Comparison of ENCODE assay signal across 8 mouse cellular contexts in the genomic region with DNA sequence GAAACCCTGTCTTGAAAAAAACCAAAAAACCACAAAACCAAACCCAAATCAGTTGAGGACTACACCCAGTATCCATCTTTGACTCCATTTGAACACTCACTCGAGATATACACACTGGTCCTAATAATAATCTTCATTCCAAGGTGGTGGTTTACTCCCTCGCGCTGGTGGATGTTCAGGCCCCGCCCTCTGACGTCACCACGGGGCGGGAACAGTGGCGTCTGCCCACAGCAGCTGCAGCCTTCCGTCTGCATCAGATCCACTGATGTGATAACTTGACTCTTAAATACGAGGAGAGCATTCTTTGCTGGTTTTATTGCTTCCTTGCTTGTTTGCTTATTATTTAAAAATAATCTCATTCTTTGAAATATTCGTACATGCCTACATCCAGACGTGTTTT. TPM values are rescaled to one million over a fixed set of nuclear protein-coding genes. Genes with fewer than 3 reads are reported as not detected.
A peak's percentile ranks its signal among the peaks of the same experiment; 100 is the strongest.
DNase-seq lines count a peak whose midpoint lies in the region; ATAC-seq and TF ChIP-seq lines count a peak whose summit lies in the region.

No protein-coding gene starts in this region.

- TF ChIP-seq POLR2A in brain, embryonic 14.5 days (IDR thresholded peaks at IDR 0.05; ENCODE audit: borderline replicate concordance, extremely low read depth, insufficient read depth, insufficient read length, poor library complexity, severe bottlenecking) = no peak
- no peak for TF ChIP-seq POLR2A in myocyte (IDR thresholded peaks at IDR 0.05; ENCODE audit: insufficient read length, low read depth)

- H3K36me3 ChIP-seq in hindbrain, embryonic 15.5 days = no peaks in the 10 kb centered on the region
- no peaks in the 10 kb centered on the region for H3K36me3 ChIP-seq in liver, embryonic 13.5 days
- no peaks in the 10 kb centered on the region for H3K36me3 ChIP-seq in myocyte (ENCODE audit: control insufficient read depth, insufficient read depth)
- H3K36me3 ChIP-seq in stomach, postnatal 0 days (ENCODE audit: control insufficient read depth, insufficient read depth, low read length) = no peaks in the 10 kb centered on the region

- no peaks in the 10 kb centered on the region for H3K9me3 ChIP-seq in hindbrain, embryonic 15.5 days
- no peaks in the 10 kb centered on the region for H3K9me3 ChIP-seq in liver, embryonic 13.5 days (replicated peaks)
- no peaks in the 10 kb centered on the region for H3K9me3 ChIP-seq in stomach, postnatal 0 days (ENCODE audit: control insufficient read depth, low read length)

- H3ac ChIP-seq in myocyte (ENCODE audit: control insufficient read depth, insufficient read length) = no peak overlapping the region

- peaks cover 6% of the 10 kb centered on the region; the same call in 1 of the 2 replicates for H3K4me1 ChIP-seq in hindbrain, embryonic 15.5 days (replicated peaks)
- H3K4me1 ChIP-seq in liver, embryonic 13.5 days (replicated peaks) = peaks cover 12% of the 10 kb centered on the region
- 0 out of 2 replicates have a peak, but pooled peaks cover 3% of the 10 kb centered on the region for H3K4me1 ChIP-seq in stomach, postnatal 0 days (replicated peaks; ENCODE audit: control insufficient read depth, insufficient read depth)

- TF ChIP-seq CTCF in brain, embryonic 14.5 days (IDR thresholded peaks at IDR 0.05; ENCODE audit: borderline replicate concordance, extremely low read depth, insufficient read depth, insufficient read length) = no peak
- TF ChIP-seq CTCF in stomach, postnatal 0 days (IDR thresholded peaks at IDR 0.05; ENCODE audit: low read depth) = no peak

- H3K27ac ChIP-seq in hindbrain, embryonic 15.5 days (replicated peaks) = no peak overlapping the region
- H3K27ac ChIP-seq in liver, embryonic 13.5 days = no peak overlapping the region
- H3K27ac ChIP-seq in stomach, postnatal 0 days (replicated peaks) = no peak overlapping the region

- H3K79me2 ChIP-seq in myocyte (ENCODE audit: control insufficient read depth, insufficient read depth) = no peaks in the 10 kb centered on the region

- H3K27me3 ChIP-seq in hindbrain, embryonic 15.5 days = no peaks in the 10 kb centered on the region
- H3K27me3 ChIP-seq in liver, embryonic 13.5 days = peaks cover 25% of the 10 kb centered on the region
- peaks cover 13% of the 10 kb centered on the region for H3K27me3 ChIP-seq in myocyte (ENCODE audit: control insufficient read depth, insufficient read depth, insufficient read length)
- no peaks in the 10 kb centered on the region for H3K27me3 ChIP-seq in stomach, postnatal 0 days (ENCODE audit: control insufficient read depth, insufficient read depth, low read length)

- peak overlapping the region; percentile 44 for H3K4me2 ChIP-seq in hindbrain, embryonic 15.5 days
- H3K4me2 ChIP-seq in liver, embryonic 13.5 days = peak overlapping the region; percentile 23; the same call in 1 of the 2 replicates
- H3K4me2 ChIP-seq in myocyte (ENCODE audit: low read depth) = peak overlapping the region; percentile 60
- H3K4me2 ChIP-seq in stomach, postnatal 0 days (replicated peaks; ENCODE audit: low read depth) = 0 out of 2 replicates have a peak overlapping the region, but pooled peaks have one; percentile 5

- peak; percentile 65 to 71 for DNase-seq in cerebellum, postnatal 14 days
- no peak for DNase-seq in cerebellum, adult 11-12 months
- DNase-seq in brain, embryonic 14.5 days (ENCODE audit: low read depth) = peak; percentile 86
- DNase-seq in gastrocnemius, adult 18-20 months (ENCODE audit: low spot score) = peak; percentile 61
- peak; percentile 72 for DNase-seq in liver, embryonic 13.5 days
- peak; percentile 76 for DNase-seq in stomach, postnatal 0 days (ENCODE audit: low spot score)

- no peak for TF ChIP-seq EP300 in stomach, postnatal 0 days (optimal IDR thresholded peaks at IDR 0.05)

- peak overlapping the region; percentile 23; the same call in 1 of the 2 replicates for H3K9ac ChIP-seq in hindbrain, embryonic 15.5 days
- H3K9ac ChIP-seq in liver, embryonic 13.5 days = no peak overlapping the region
- H3K9ac ChIP-seq in stomach, postnatal 0 days (ENCODE audit: low read length) = no peak overlapping the region

- 3% methylated on average over 12 of the region's 12 CpGs for WGBS in hindbrain, embryonic 15.5 days
- 2% methylated on average over 12 of the region's 12 CpGs for WGBS in liver, embryonic 13.5 days (ENCODE audit: insufficient replicate concordance)
- WGBS in stomach, postnatal 0 days = 1% methylated on average over 12 of the region's 12 CpGs

- ATAC-seq in hindbrain, embryonic 15.5 days (ENCODE audit: low FRiP score, low read depth) = 0 out of 2 replicates have a peak, but pooled peaks have one; percentile 21
- ATAC-seq in liver, embryonic 13.5 days (ENCODE audit: low read depth) = peak; percentile 52; the same call in 1 of the 2 replicates
- ATAC-seq in stomach, postnatal 0 days (ENCODE audit: low FRiP score, low TSS enrichment) = no peak

- peak overlapping the region; percentile 19 for H3K4me3 ChIP-seq in hindbrain, embryonic 15.5 days
- H3K4me3 ChIP-seq in liver, embryonic 13.5 days (replicated peaks) = no peak overlapping the region
- H3K4me3 ChIP-seq in myocyte = no peak overlapping the region
- H3K4me3 ChIP-seq in stomach, postnatal 0 days (ENCODE audit: low read depth, low read length) = no peak overlapping the region

TF ChIP-seq in myocyte, 11 proteins besides CTCF, POLR2A, EP300 and RAD21:
- TF ChIP-seq REST (IDR thresholded peaks at IDR 0.05; ENCODE audit: insufficient read depth, insufficient read length) (no peak), MAX (IDR thresholded peaks at IDR 0.05; ENCODE audit: low read depth) (no peak), TCF3 (IDR thresholded peaks at IDR 0.05; ENCODE audit: insufficient read length, low read depth) (peak; percentile 5), MYOD1 (IDR thresholded peaks at IDR 0.05; ENCODE audit: control insufficient read depth in 1 of 3, insufficient read length in 2 of 3, low read depth in 2 of 3) (peak in 2 of 3 experiments; percentile 87 to 93), USF1 (IDR thresholded peaks at IDR 0.05; ENCODE audit: low read depth) (no peak), SRF (IDR thresholded peaks at IDR 0.05; ENCODE audit: control insufficient read depth, insufficient read length, low read depth) (no peak), MYOG (IDR thresholded peaks at IDR 0.05; ENCODE audit: control insufficient read depth in 1 of 3, insufficient read depth in 1 of 3, insufficient read length in 2 of 3, low read depth in 2 of 3) (peak in 2 of 3 experiments; percentile 79 to 83), CEBPB (IDR thresholded peaks at IDR 0.05; ENCODE audit: insufficient read depth, poor library complexity, severe bottlenecking) (no peak), POLR2AphosphoS2 (IDR thresholded peaks at IDR 0.05; ENCODE audit: insufficient read length, low read depth) (no peak)
TF ChIP-seq in myocyte: peak in this region for 3.

RNA-seq across cellular contexts. Expression of gene Pnpla1, which starts 24.1 kb away (rescaled TPM):
- polyA plus RNA-seq in brain, embryonic 14.5 days (2012; rRNA removed) = 0.23 TPM in 1 of 2 replicates, not detected in the other
- under 1 TPM in 1 of 2 experiments, not detected in 1; 0.05 TPM for total RNA-seq in gastrocnemius, adult 18-20 months (2021)
- polyA plus RNA-seq in hindbrain, embryonic 15.5 days (2015; fragmentation: Nextera tagmentation; extraction: Ambion mirVana) = 0.04 TPM in 1 of 2 replicates, not detected in the other
- polyA plus RNA-seq in liver, embryonic 13.5 days (2015; fragmentation: Nextera tagmentation; extraction: Ambion mirVana) = not detected in 2 replicates
- polyA plus RNA-seq in myocyte (2012; fragmentation: generic; extraction: Trizol) = not detected
- 12.7 TPM in 2 replicates for polyA plus RNA-seq in stomach, postnatal 0 days (2015; fragmentation: Nextera tagmentation; extraction: Ambion mirVana)

RNA-seq across cellular contexts. Expression of gene 4930539E08Rik, which starts 32.8 kb away (rescaled TPM):
- polyA plus RNA-seq in brain, embryonic 14.5 days (2012; rRNA removed) = 0.69 and 0.98 TPM in 2 replicates
- not detected for total RNA-seq in gastrocnemius, adult 18-20 months (2021)
- polyA plus RNA-seq in hindbrain, embryonic 15.5 days (2015; fragmentation: Nextera tagmentation; extraction: Ambion mirVana) = 1.3 and 1.9 TPM in 2 replicates
- 0.08 and 0.15 TPM in 2 replicates for polyA plus RNA-seq in liver, embryonic 13.5 days (2015; fragmentation: Nextera tagmentation; extraction: Ambion mirVana)
- polyA plus RNA-seq in myocyte (2012; fragmentation: generic; extraction: Trizol) = not detected
- polyA plus RNA-seq in stomach, postnatal 0 days (2015; fragmentation: Nextera tagmentation; extraction: Ambion mirVana) = 1.2 and 2.2 TPM in 2 replicates

Comparison
In these comparisons a context has a peak if more than half of its experiments do, and no peak if none do; other contexts are left out.
1. H3K4me2 ChIP-seq: peak in every context shown above with its lines; median percentile 60 in myocyte; 44 in hindbrain, embryonic 15.5 days; 23 in liver, embryonic 13.5 days; 5 in stomach, postnatal 0 days.
2. RNA of gene Pnpla1, which starts 24.1 kb away (polyA plus RNA-seq): 12.7 TPM in stomach, postnatal 0 days; 0.04 TPM in hindbrain, embryonic 15.5 days, 0.23 TPM in brain, embryonic 14.5 days, not detected in liver, embryonic 13.5 days and not detected in myocyte (single experiment); every median in the first group is over 10 times any median in the second.